Mouse (Mus musculus) CH12.LX (cell line): ENCODE results near the gene Acadvl.

Experiments used
- CHD2 ChIP-seq: IDR thresholded peaks from 2 replicates; pipeline ENCODE4 v1.6.1; 2011; ENCODE audit warnings: low read length, improper control_type of control experiment
- CTCF ChIP-seq, 2 experiments: IDR thresholded peaks in 1 of 2; conservative IDR thresholded peaks in 1 of 2; 2 replicates each; pipeline ENCODE4 v1.5.1; 2011 to 2012; ENCODE audit warnings: low read depth in 2 of 2, low read length in 2 of 2, improper control_type of control experiment in 1 of 2, inconsistent platforms in 1 of 2, mild to moderate bottlenecking in 1 of 2, moderate library complexity in 1 of 2
- EP300 ChIP-seq: IDR thresholded peaks from 2 replicates; pipeline ENCODE4 v1.6.1; 2011; ENCODE audit warnings: low read length, improper control_type of control experiment
- JUND ChIP-seq: conservative IDR thresholded peaks from 2 replicates; pipeline ENCODE4 v1.6.1; 2011; ENCODE audit warnings: low read depth, low read length, improper control_type of control experiment
- MAX ChIP-seq: IDR thresholded peaks from 2 replicates; pipeline ENCODE4 v1.6.1; 2011; ENCODE audit warnings: low read length, improper control_type of control experiment
- MYC ChIP-seq: IDR thresholded peaks from 2 replicates; pipeline ENCODE4 v1.6.1; 2011; ENCODE audit warnings: low read depth, mild to moderate bottlenecking, improper control_type of control experiment, low read length
- NELFE ChIP-seq: IDR thresholded peaks from 2 replicates; pipeline ENCODE4 v1.6.1; 2011; ENCODE audit warnings: low read depth, low read length, improper control_type of control experiment
- NRF1 ChIP-seq: IDR thresholded peaks from 2 replicates; pipeline ENCODE4 v1.6.1; 2014; ENCODE audit warnings: low read depth, mild to moderate bottlenecking, inconsistent platforms, low read length, improper control_type of control experiment, moderate library complexity
- POLR2A ChIP-seq: IDR thresholded peaks from 2 replicates; pipeline ENCODE4 v1.6.1; 2011; ENCODE audit warnings: low read depth, mild to moderate bottlenecking, improper control_type of control experiment, low read length
- RAD21 ChIP-seq: IDR thresholded peaks from 2 replicates; pipeline ENCODE4 v1.6.1; 2011; ENCODE audit warnings: low read depth, mild to moderate bottlenecking, low read length, improper control_type of control experiment, moderate library complexity
- ZC3H11A ChIP-seq: IDR thresholded peaks from 2 replicates; pipeline ENCODE4 v1.6.1; 2012; ENCODE audit warnings: low read depth, mild to moderate bottlenecking, inconsistent platforms, low read length, improper control_type of control experiment
- ZNF384 ChIP-seq: IDR thresholded peaks from 2 replicates; pipeline ENCODE4 v1.6.1; 2012; ENCODE audit warnings: low read depth, low read length, improper control_type of control experiment, inconsistent platforms

- TF ChIP-seq MYC (no peak), MAX (no peak), NRF1 (no peak), CTCF (conservative IDR thresholded peaks at IDR 0.05 in 1 of 2, IDR thresholded peaks at IDR 0.05 in 1 of 2; ENCODE audit: low read depth in 2 of 2, low read length in 2 of 2) (no peak), POLR2A (no peak), NELFE (no peak), ZNF384 (no peak), CHD2 (no peak), EP300 (no peak), JUND (no peak), ZC3H11A (no peak), RAD21 (no peak)
Measured at GRCm38 (mm10) chr11:70014051-70014450, 1.2 kb downstream of the Acadvl start.
